ENCODE assay signal across 20 mouse cellular contexts in the genomic region with DNA sequence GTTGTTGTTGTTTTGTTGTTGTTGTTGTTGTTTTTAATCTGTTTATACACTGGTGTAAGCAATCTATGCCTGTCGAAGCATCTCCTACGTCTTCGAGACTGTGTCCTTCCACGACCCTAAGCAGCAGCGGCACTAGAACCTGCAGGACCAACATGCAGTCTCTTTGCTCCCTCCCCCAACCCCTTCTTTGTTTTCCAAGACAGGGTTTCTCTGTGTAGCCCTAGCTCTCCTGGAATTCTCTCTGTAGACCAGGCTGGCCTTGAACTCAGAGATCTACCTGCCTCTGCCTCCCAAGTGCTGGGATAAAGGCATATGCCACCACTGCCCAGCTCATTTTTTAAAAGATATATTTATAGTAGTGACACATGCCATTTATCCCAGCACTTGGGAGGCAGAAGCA. TPM values are rescaled to one million over a fixed set of nuclear protein-coding genes. Genes with fewer than 3 reads are reported as not detected.
"Had no signal": no experiment of that assay in that cellular context is flagged by ENCODE, and none has a peak within 500 bp of the region (broad histone marks: within the 10 kb centered on the region; RNA-seq: fewer than 3 reads in every experiment).

No protein-coding gene starts in this region.

- ATAC-seq: liver, postnatal 0 days; midbrain, embryonic 16.5 days had no signal

- H3K4me2 ChIP-seq: liver, embryonic 11.5 days; liver, embryonic 13.5 days; liver, embryonic 15.5 days; midbrain, embryonic 12.5 days; neural tube, embryonic 12.5 days; stomach, embryonic 15.5 days had no signal

- DNase-seq: liver, embryonic 13.5 days; liver, postnatal 0 days; lung, adult 2 months; lung, postnatal 14 days; midbrain, embryonic 14.5 days; right cerebral cortex, postnatal 14 days; thymus, adult 2 months; thymus, postnatal 25 days; thymus, postnatal 4 days had no signal

- H3K27me3 ChIP-seq: midbrain, embryonic 12.5 days; neural tube, embryonic 12.5 days; stomach, embryonic 15.5 days had no signal

- H3K9ac ChIP-seq: liver, embryonic 13.5 days; liver, embryonic 15.5 days; liver, postnatal 0 days; midbrain, embryonic 12.5 days; neural tube, embryonic 12.5 days; stomach, embryonic 15.5 days had no signal

- H3K9me3 ChIP-seq: liver, embryonic 13.5 days; liver, embryonic 15.5 days; midbrain, embryonic 12.5 days; stomach, embryonic 15.5 days had no signal

- H3K36me3 ChIP-seq: liver, embryonic 13.5 days; liver, embryonic 15.5 days; midbrain, embryonic 12.5 days; neural tube, embryonic 12.5 days; stomach, embryonic 15.5 days had no signal

- H3K4me3 ChIP-seq: liver, embryonic 13.5 days; liver, embryonic 15.5 days; megakaryocyte, embryonic 14.5 days; midbrain, embryonic 12.5 days; neural tube, embryonic 12.5 days; stomach, embryonic 15.5 days had no signal

- H3K27ac ChIP-seq: liver, embryonic 13.5 days; liver, embryonic 15.5 days; macrophage; midbrain, embryonic 12.5 days; neural tube, embryonic 12.5 days; stomach, postnatal 0 days had no signal

RNA-seq across cellular contexts. Expression of gene Ephb4, which starts 6.5 kb away (rescaled TPM):
- total RNA-seq: monocyte, adult 5-6 weeks; neutrophil, adult 5-6 weeks had no signal
- polyA plus RNA-seq: macrophage had no signal
